Mouse (Mus musculus) neural tube, embryonic 15.5 days (tissue): ENCODE measurements around the gene Map3k12. TPM values are rescaled to one million over a fixed set of nuclear protein-coding genes. Genes with fewer than 3 reads are reported as not detected.

Source experiments
- ATAC-seq: fragments of 200-750 bp; cut with Nextera tagmentation; 2 replicates; pipeline ENCODE4 v1.8.0; 2017; ENCODE audit warnings: mild to moderate bottlenecking, moderate TSS enrichment, moderate library complexity; ENCODE audit not compliant: low FRiP score
- H3K27ac ChIP-seq: fragments of 300-500 bp; sonication (generic); replicated peaks from 2 replicates; pipeline ENCODE4 v1.5.1; 2015; ENCODE audit warnings: mild to moderate bottlenecking, inconsistent platforms
- H3K27me3 ChIP-seq: fragments of 300-500 bp; sonication (generic); replicated peaks from 2 replicates; pipeline ENCODE4 v1.6.1; 2015; ENCODE audit warnings: inconsistent platforms
- H3K36me3 ChIP-seq: fragments of 300-500 bp; sonication (generic); 2 replicates; pipeline ENCODE4 v1.6.1; 2015; ENCODE audit warnings: inconsistent platforms
- H3K4me1 ChIP-seq: fragments of 300-500 bp; sonication (generic); 2 replicates; pipeline ENCODE4 v1.6.1; 2015; ENCODE audit warnings: inconsistent platforms
- H3K4me2 ChIP-seq: fragments of 300-500 bp; sonication (generic); 2 replicates; pipeline ENCODE4 v1.6.1; 2015; ENCODE audit warnings: inconsistent platforms, mild to moderate bottlenecking, moderate library complexity
- H3K4me3 ChIP-seq: fragments of 300-500 bp; sonication (generic); replicated peaks from 2 replicates; pipeline ENCODE4 v1.5.1; 2015; ENCODE audit warnings: mild to moderate bottlenecking, inconsistent platforms
- H3K9ac ChIP-seq: fragments of 300-500 bp; sonication (generic); replicated peaks from 2 replicates; pipeline ENCODE4 v1.6.1; 2015; ENCODE audit warnings: mild to moderate bottlenecking, inconsistent platforms
- H3K9me3 ChIP-seq: fragments of 300-500 bp; sonication (generic); replicated peaks from 2 replicates; pipeline ENCODE4 v1.6.1; 2016; ENCODE audit warnings: inconsistent platforms
- WGBS: fragments of 180-500 bp; shearing (Covaris S2); methylation state at CpG from one replicate; pipeline ENCODE4 v1.1.7; 2015; ENCODE audit warnings: mixed read lengths; 5-methylcytosine and 5-hydroxymethylcytosine counted together
- polyA plus RNA-seq: library from polyadenylated mRNA; unstranded; fragments of >200 nt; fragmentation: Nextera tagmentation; extraction: Ambion mirVana; gene quantifications from 2 replicates; pipeline ENCODE4 v1.2.1, GENCODE M21; 2015

The Map3k12 gene
- polyA plus RNA-seq, 1 experiment from 2014 or later: 57.4 TPM

DNA sequence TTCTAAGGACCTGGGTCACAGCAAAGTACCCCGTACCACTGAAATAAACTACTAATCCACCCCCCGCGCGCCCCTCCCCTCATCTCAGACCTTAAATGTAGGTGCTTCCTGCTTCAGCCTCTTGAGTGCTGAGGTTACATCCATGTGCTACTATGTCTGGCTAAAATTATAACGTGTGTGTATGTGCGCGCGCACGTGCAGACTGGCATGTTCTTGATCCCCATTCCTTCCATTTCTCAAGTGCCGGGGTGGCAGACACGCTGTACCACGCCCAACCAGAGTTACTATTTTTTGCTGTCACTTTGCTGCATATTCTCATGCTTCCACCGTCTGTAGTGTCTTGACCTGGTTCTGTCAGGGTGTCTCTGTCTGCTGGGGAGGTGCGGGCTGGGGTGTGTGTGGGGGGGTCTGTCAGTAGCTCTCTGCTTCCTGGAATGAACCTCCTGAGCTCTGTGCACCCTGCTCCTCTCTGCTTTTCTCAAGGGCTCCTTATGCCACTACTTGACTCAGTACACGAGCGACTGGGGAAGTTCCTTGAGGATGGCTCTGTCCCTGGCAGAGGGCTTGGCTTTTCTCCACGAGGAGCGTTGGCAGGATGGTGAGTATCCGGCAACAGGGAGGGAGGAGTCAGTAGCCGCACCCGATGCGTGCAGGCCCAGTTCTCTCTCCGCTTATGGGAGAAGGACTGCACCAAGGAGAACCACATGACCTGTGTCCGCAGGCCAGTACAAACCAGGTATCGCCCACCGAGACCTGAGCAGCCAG is 65.0 kb downstream of the Map3k12 start:
- Histone ChIP-seq H3K4me3 (no peak overlapping the region), H3K9me3 (no peaks in the 10 kb centered on the region), H3K27me3 (no peaks in the 10 kb centered on the region), H3K4me2 (no peak overlapping the region), H3K9ac (no peak overlapping the region), H3K36me3 (no peaks in the 10 kb centered on the region), H3K27ac (no peak overlapping the region), H3K4me1 (no peaks in the 10 kb centered on the region)
- WGBS: 87% methylated on average over 26 of the region's 26 CpGs
- no peak for ATAC-seq

DNA sequence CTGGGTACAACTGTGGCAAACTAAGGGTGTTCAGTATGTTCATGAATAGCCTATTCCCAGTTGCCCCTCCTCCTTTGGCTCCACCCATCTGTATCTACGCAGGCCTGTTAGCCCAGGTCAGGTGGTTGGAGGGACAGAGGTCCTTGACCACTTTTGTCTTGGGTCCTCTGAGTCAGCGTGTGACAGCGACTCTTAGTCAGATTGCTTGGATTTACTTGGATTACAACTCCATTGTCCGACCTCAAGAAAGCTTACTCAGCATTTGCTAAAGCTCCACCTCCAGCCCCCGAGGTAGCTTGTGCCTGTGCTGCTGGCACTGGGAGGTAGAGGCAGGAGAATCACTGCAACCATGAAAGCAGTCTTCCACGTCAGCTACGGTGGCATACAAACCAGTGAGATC is 65.9 kb downstream of the Map3k12 start:
- no peaks in the 10 kb centered on the region for H3K27me3 ChIP-seq
- H3K27ac ChIP-seq: no peak overlapping the region
- WGBS: 42% methylated on average over 7 of the region's 7 CpGs
- ATAC-seq: no peak
- no peaks in the 10 kb centered on the region for H3K36me3 ChIP-seq
- no peak overlapping the region for H3K4me2 ChIP-seq
- no peaks in the 10 kb centered on the region for H3K9me3 ChIP-seq
- H3K4me1 ChIP-seq: no peaks in the 10 kb centered on the region
- no peak overlapping the region for H3K4me3 ChIP-seq
- no peak overlapping the region for H3K9ac ChIP-seq

DNA sequence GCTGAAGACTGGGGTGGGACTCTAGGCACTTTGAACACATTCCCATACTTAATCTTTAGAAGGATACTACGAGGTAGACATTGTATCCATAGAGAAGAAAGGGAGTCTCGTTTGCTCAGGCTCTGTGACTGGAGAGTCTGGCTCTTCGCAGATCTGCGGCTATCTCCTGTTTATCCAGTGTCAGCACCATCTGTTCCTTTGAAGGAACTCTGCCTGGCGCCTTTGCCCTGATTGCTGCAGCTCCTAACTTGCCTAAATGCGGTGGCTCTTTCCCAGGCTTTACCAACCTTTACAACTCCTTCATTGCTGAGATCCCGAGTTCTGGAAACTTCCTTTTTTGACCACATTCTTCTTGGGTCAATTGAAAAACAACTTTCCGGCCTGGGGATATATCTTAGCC is 67.5 kb downstream of the Map3k12 start:
- H3K27ac ChIP-seq: no peak overlapping the region
- H3K27me3 ChIP-seq: no peaks in the 10 kb centered on the region
- H3K4me2 ChIP-seq: no peak overlapping the region
- no peak overlapping the region for H3K4me3 ChIP-seq
- WGBS: 70% methylated on average over 8 of the region's 8 CpGs
- no peak overlapping the region for H3K9ac ChIP-seq
- no peaks in the 10 kb centered on the region for H3K36me3 ChIP-seq
- H3K9me3 ChIP-seq: no peaks in the 10 kb centered on the region
- no peak for ATAC-seq
- no peaks in the 10 kb centered on the region for H3K4me1 ChIP-seq

Other genes with a start within 250 kb of the Map3k12 start
- gene Gm9918, start 246.5 kb downstream of the Map3k12 start, polyA plus RNA-seq: 0.09 TPM in 1 of 2 replicates, not detected in the other
- gene Mfsd5, start 237.6 kb downstream of the Map3k12 start, polyA plus RNA-seq: 59.5 and 62.7 TPM in 2 replicates
- gene Espl1, start 220.8 kb downstream of the Map3k12 start, polyA plus RNA-seq: 2.8 and 6.3 TPM in 2 replicates
- gene Pfdn5, start 190.9 kb downstream of the Map3k12 start, polyA plus RNA-seq: 427 and 485 TPM in 2 replicates
- 83.7 and 96.4 TPM in 2 replicates for gene Myg1, start 185.4 kb downstream of the Map3k12 start, polyA plus RNA-seq
- gene Aaas, start 166.3 kb downstream of the Map3k12 start, polyA plus RNA-seq: 30.4 and 49.7 TPM in 2 replicates
- 0.88 and 0.95 TPM in 2 replicates for gene Sp7, start 149.9 kb downstream of the Map3k12 start, polyA plus RNA-seq
- 3.0 and 3.9 TPM in 2 replicates for gene Sp1, start 110.9 kb downstream of the Map3k12 start, polyA plus RNA-seq
- gene Amhr2, start 71.7 kb downstream of the Map3k12 start, polyA plus RNA-seq: 0.83 and 1.1 TPM in 2 replicates
- gene Prr13, start 58.0 kb downstream of the Map3k12 start, polyA plus RNA-seq: 80.9 and 87.7 TPM in 2 replicates
- 117 and 143 TPM in 2 replicates for gene Pcbp2, start 46.5 kb downstream of the Map3k12 start, polyA plus RNA-seq
- gene Gm10337, start 13.3 kb downstream of the Map3k12 start, polyA plus RNA-seq: 6.2 and 6.4 TPM in 2 replicates
- gene Tarbp2, start 1.1 kb upstream of the Map3k12 start, polyA plus RNA-seq: 93.7 and 98.4 TPM in 2 replicates
- gene Npff, start 7.9 kb upstream of the Map3k12 start, polyA plus RNA-seq: 13.9 and 14.0 TPM in 2 replicates
- 0.50 TPM in 1 of 2 replicates, not detected in the other for gene Gm28047, start 108.0 kb upstream of the Map3k12 start, polyA plus RNA-seq
- gene Atf7, start 108.4 kb upstream of the Map3k12 start, polyA plus RNA-seq: 16.6 and 19.5 TPM in 2 replicates
- 49.7 and 63.7 TPM in 2 replicates for gene Atp5g2, start 155.3 kb upstream of the Map3k12 start, polyA plus RNA-seq
- 28.3 and 41.6 TPM in 2 replicates for gene Calcoco1, start 205.1 kb upstream of the Map3k12 start, polyA plus RNA-seq